Mouse (Mus musculus) MEL (cell line): ENCODE measurements around the gene Ptma. TPM values are rescaled to one million over a fixed set of nuclear protein-coding genes. Genes with fewer than 3 reads are reported as not detected.
A peak's percentile ranks its signal among the peaks of the same experiment; 100 is the strongest.

Experiments
- DNase-seq: peaks from one replicate; pipeline ENCODE4 v3.0.0; 2011; ENCODE audit warnings: low read depth, low spot score
- H3K27ac ChIP-seq: 2 replicates; pipeline ENCODE4 v1.5.1; 2012; ENCODE audit warnings: low read depth, mild to moderate bottlenecking, control low read depth, low read length, moderate library complexity; ENCODE audit not compliant: control insufficient read depth
- H3K27me3 ChIP-seq, 2 experiments: fragments of 150-350 bp in 1 of 2; sonication (generic) in 1 of 2; 2 replicates each; pipeline ENCODE4 v1.6.1; 2012; ENCODE audit warnings: low read length in 2 of 2, mild to moderate bottlenecking in 2 of 2, improper control_type of control experiment in 1 of 2, moderate library complexity in 1 of 2; ENCODE audit not compliant: insufficient read depth in 2 of 2, control insufficient read depth in 1 of 2
- H3K36me3 ChIP-seq, 2 experiments: 2 replicates each; pipeline ENCODE4 v1.6.1; 2012 to 2014; ENCODE audit warnings: low read length in 2 of 2, improper control_type of control experiment in 1 of 2, inconsistent platforms in 1 of 2, mild to moderate bottlenecking in 1 of 2; ENCODE audit not compliant: insufficient read depth in 2 of 2, control insufficient read depth in 1 of 2
- H3K4me1 ChIP-seq, 2 experiments: fragments of 150-350 bp in 1 of 2; sonication (generic) in 1 of 2; 2 replicates each; pipeline ENCODE4 v1.6.1; 2012; ENCODE audit warnings: low read length in 2 of 2, improper control_type of control experiment in 1 of 2, mild to moderate bottlenecking in 1 of 2; ENCODE audit not compliant: insufficient read depth in 2 of 2, control insufficient read depth in 1 of 2
- H3K4me3 ChIP-seq, 2 experiments: fragments of 150-350 bp in 1 of 2; sonication (generic) in 1 of 2; 2 replicates each; pipeline ENCODE4 v1.5.1; 2012; ENCODE audit warnings: low read depth in 2 of 2, low read length in 2 of 2, mild to moderate bottlenecking in 2 of 2, moderate library complexity in 2 of 2, control low read depth in 1 of 2, improper control_type of control experiment in 1 of 2; ENCODE audit not compliant: control insufficient read depth in 1 of 2, insufficient read depth in 1 of 2
- H3K79me2 ChIP-seq: 2 replicates; pipeline ENCODE4 v1.6.1; 2012; ENCODE audit warnings: mild to moderate bottlenecking, low read length, moderate library complexity; ENCODE audit not compliant: control insufficient read depth, poor library complexity, insufficient read depth
- H3K9ac ChIP-seq: 2 replicates; pipeline ENCODE4 v1.6.1; 2012; ENCODE audit warnings: low read depth, mild to moderate bottlenecking, control low read depth, low read length, moderate library complexity; ENCODE audit not compliant: control insufficient read depth, poor library complexity, severe bottlenecking
- H3K9me3 ChIP-seq: fragments of 150-350 bp; sonication (generic); replicated peaks from 2 replicates; pipeline ENCODE4 v1.6.1; 2012; ENCODE audit warnings: mild to moderate bottlenecking, low read length, improper control_type of control experiment, moderate library complexity; ENCODE audit not compliant: insufficient read depth
- BHLHE40 ChIP-seq: IDR thresholded peaks from 2 replicates; pipeline ENCODE4 v1.6.1; 2012; ENCODE audit warnings: low read depth, mild to moderate bottlenecking, inconsistent platforms, low read length, improper control_type of control experiment, borderline replicate concordance
- NELFE ChIP-seq: IDR thresholded peaks from 2 replicates; pipeline ENCODE4 v1.6.1; 2011; ENCODE audit warnings: low read depth, low read length, improper control_type of control experiment
- polyA plus RNA-seq, 2 experiments: library from polyadenylated mRNA; stranded (reverse) in 1 of 2; unstranded in 1 of 2; fragments of >175 nt in 1 of 2; fragments of >200 nt in 1 of 2; gene quantifications; 2 replicates each; pipeline versions ENCODE4 v1.2.1 to v1.2.4; 2012; ENCODE audit warnings: low replicate concordance in 2 of 2, low read depth in 1 of 2; ENCODE audit not compliant: insufficient read length in 2 of 2, insufficient read depth in 1 of 2, missing spikeins in 1 of 2
- total RNA-seq: library from RNA; depleted of rRNA; stranded (reverse); fragments of 300-350 nt; gene quantifications from 2 replicates; pipeline ENCODE4 v1.2.3, GENCODE M21; 2012; rRNA removed

The Ptma gene
- total and polyA plus RNA-seq, 3 experiments, result 2,419 to 4,891 (median 3,309) TPM

GRCm38 (mm10) chr1:86571941-86572340 lies 45.4 kb downstream of the Ptma start:
- Histone ChIP-seq H3K4me3 (peak overlapping the region in 1 of 2 experiments; percentile 2; a peak in 1 of 4 replicates), H3K36me3 (peaks cover 4 to 43% of the 10 kb centered on the region in 2 experiments), H3K4me1 (peaks cover 21 to 50% of the 10 kb centered on the region in 2 experiments), H3K79me2 (no peaks in the 10 kb centered on the region; the same call in none of the 2 replicates), H3K9me3 (no peaks in the 10 kb centered on the region), H3K27ac (peak overlapping the region; percentile 92), H3K27me3 (no peaks in the 10 kb centered on the region), H3K9ac (peak overlapping the region; percentile 55)
- peak; percentile 48 for DNase-seq
- peak; percentile 19; the same call in 1 of the 2 replicates for TF ChIP-seq NELFE
- no peak for TF ChIP-seq BHLHE40

Other genes starting within 250 kb of the Ptma start
- gene B3gnt7, start 223.9 kb upstream of the Ptma start, total RNA-seq, result not detected in 2 replicates
- gene B3gnt7, start 223.9 kb upstream of the Ptma start, polyA plus RNA-seq, result under 1 TPM in 1 of 2 experiments, not detected in 1; 0.40 TPM
- 370 and 422 TPM in 2 replicates for gene Ncl, start 167.3 kb upstream of the Ptma start, total RNA-seq
- gene Ncl, start 167.3 kb upstream of the Ptma start, polyA plus RNA-seq, result 1,000 to 10,000 TPM in 1 of 2 experiments, 100 to 1,000 TPM in 1; 246 to 1,708 TPM
- gene Nmur1, start 100.5 kb upstream of the Ptma start, total RNA-seq, result not detected in 2 replicates
- gene Nmur1, start 100.5 kb upstream of the Ptma start, polyA plus RNA-seq, result not detected
- gene Tex44, start 100.4 kb upstream of the Ptma start, total RNA-seq, result not detected in 2 replicates
- gene Tex44, start 100.4 kb upstream of the Ptma start, polyA plus RNA-seq, result not detected
- gene Pde6d, start 55.9 kb downstream of the Ptma start, total RNA-seq, result 13.4 and 13.8 TPM in 2 replicates
- 10 to 100 TPM in 1 of 2 experiments, not detected in 1; 79.9 TPM for gene Pde6d, start 55.9 kb downstream of the Ptma start, polyA plus RNA-seq
- gene Cops7b, start 56.2 kb downstream of the Ptma start, total RNA-seq, result 34.3 and 36.0 TPM in 2 replicates
- 10 to 100 TPM in 1 of 2 experiments, not detected in 1; 64.8 TPM for gene Cops7b, start 56.2 kb downstream of the Ptma start, polyA plus RNA-seq
- not detected in 2 replicates for gene Nppc, start 143.8 kb downstream of the Ptma start, total RNA-seq
- gene Nppc, start 143.8 kb downstream of the Ptma start, polyA plus RNA-seq, result not detected
- gene Dis3l2, start 177.1 kb downstream of the Ptma start, total RNA-seq, result 17.3 and 17.9 TPM in 2 replicates
- 10 to 100 TPM in 1 of 2 experiments, not detected in 1; 16.9 TPM for gene Dis3l2, start 177.1 kb downstream of the Ptma start, polyA plus RNA-seq